Mouse (Mus musculus) T-helper 2 cell (primary cell): ENCODE measurements around the gene Ints12.

ENCODE experiments used
- in situ Hi-C: fragments of 300-600 bp; cut with MboI, MseI; formaldehyde crosslinking; loops from one replicate; pipeline ENCODE4 v1.15.1; 2025; ENCODE audit warnings: high pct_unique_total_duplicates

Ints12 gene

DNA sequence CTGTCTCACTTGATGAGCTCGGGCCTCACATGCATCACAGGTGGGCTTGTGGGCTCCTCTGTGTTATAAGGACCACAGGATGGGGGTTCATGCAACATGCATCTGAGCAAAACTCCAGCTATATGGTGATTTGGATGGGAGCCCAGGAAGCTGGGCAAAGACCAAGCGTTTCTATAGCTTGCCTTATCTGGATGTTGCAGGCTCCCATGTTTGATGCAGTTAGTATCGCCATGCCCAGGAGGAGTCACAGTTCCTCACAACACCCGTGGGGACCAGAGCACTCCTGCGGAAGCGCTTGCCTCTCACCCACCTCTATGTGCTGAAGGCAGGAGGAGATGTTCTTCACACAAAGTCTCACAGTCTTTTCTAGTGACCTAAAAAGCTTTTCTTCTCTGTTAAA, 50.2 kb downstream of the Ints12 start:
- in situ Hi-C loops: no loop called here

DNA sequence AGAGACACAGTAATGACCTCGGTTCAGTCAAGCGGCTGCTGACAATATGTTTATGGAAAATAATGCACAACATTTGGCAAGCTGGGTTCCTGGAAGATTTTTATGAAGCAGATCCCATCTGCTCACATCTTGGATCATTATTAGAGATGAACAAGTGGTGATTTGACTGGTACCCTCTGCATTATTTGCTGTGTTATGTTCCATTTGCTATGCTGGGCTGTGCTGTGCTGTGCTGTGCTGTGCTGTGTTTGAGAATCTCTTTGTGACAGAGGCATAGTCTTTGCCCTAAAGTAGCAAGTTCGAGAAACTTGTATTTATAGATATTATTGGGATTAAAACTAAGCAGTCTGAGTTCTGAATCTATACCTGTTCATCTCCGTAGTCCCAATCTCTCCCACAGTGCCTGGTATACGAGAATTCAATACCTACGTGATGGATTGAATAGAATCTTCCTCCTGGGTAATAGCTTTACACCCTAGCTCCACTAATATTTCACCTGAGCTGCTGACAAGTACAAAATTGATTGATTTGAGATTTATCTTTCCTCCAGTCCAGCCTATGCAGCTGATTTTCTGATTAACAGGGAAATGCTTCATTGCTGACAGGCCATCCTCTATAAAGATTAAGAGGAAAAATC, 53.0 kb downstream of the Ints12 start:
- in situ Hi-C loops: no loop called here

DNA sequence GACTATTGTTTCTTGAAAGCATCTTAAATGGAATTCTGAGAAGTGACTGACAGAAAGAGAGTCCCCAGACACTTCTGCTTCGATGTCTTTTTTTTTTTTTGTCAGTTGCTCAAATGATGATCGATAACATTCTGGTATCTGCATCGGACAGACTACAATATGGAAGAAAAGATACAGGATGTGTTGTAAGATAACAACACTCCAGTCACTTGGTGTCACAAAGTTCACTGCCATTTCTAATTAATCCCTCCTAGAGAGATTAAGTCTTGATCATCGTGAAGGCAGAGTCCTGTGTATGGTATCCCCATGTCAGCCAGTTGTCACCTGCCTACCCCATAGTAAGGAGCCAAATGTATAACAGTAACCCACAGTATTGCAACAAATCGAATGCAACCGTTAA, 60.0 kb downstream of the Ints12 start:
- in situ Hi-C loops: loop anchor here (5.0 kb wide), 1 partner anchor 49 kb away; no protein-coding TSS in a partner anchor

DNA sequence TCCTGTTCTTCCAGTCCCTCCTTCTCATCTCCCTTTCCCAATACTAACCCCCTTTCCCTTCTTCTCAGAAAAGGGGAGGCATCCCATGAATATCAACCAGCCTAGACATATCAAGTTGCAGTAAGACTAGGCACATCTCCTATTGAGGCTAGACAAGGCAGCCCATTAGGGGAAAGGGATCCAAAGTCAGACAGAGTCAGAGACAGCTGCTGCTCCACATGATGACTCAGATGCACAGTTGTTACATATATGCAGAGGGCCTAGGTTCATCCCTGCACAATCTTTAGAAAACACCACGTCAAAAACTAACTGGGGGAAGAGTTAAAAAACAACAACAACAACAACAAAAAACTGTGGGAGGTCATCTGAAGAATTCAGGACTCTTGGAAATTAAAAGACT, 61.2 kb downstream of the Ints12 start:
- in situ Hi-C loops: loop anchor here (5.0 kb wide), 1 partner anchor 51 kb away; no protein-coding TSS in a partner anchor

DNA sequence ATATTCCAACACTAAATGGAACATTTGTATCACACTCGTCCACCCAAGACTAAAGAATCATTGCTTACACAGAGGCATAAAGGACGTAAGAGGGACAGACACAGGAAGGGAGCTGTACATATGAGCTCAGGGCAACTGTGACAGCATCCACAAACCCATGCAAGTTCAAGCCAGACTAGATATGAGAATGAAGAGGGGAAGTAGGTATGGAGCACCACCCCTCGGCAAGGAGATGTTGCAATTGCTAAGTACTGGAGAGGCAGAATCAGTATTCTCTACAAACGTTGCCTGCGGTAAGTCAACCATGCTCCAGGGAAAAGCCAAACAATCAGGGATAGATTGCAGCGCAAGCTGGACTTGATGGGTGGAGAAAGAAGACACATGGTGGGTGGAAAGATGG, 62.0 kb downstream of the Ints12 start:
- in situ Hi-C loops: loop anchor here (5.0 kb wide), 1 partner anchor 51 kb away; no protein-coding TSS in a partner anchor

DNA sequence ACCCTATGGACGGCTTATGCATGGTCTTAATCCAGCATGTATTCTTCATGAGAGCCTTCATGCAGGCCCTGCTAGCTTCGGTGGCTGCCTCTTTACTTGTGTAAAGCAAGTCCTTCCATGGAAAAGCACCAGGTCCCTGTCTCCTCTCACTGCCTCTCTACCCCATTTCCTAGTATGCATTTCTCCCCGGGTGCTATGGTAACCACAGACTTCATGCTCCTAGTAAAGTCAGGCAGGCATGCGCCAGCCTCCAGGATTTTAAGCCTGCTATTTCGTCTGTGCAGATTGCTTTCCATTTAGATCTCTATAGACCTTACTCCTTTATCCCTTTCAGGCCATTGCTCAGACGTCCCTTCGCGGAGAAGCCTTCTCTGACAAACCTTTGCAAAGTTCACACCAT, 63.0 kb downstream of the Ints12 start:
- in situ Hi-C loops: loop anchor here (5.0 kb wide), 1 partner anchor 52 kb away; no protein-coding TSS in a partner anchor

DNA sequence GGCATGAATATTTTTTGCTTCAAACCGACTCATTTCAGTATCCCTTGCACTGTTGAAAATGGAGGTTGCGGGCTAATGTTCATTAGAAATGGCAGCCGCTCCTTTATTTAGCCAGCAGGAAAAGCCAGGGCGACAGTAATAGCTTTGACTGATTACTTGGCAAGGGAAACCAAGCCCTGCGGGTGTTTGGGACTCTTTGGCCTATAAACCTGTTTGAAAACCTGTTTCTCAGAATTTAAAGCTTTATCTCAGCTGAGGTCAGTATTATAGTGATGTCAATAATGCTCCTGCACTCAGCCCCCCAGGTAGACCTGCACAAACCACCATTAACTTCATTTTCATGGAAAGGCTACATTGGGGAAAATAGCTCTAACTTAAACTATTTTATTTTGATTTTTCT, 66.6 kb downstream of the Ints12 start:
- in situ Hi-C loops: no loop called here
